Mouse (Mus musculus): ENCODE results near the gene Kera.

DNA sequence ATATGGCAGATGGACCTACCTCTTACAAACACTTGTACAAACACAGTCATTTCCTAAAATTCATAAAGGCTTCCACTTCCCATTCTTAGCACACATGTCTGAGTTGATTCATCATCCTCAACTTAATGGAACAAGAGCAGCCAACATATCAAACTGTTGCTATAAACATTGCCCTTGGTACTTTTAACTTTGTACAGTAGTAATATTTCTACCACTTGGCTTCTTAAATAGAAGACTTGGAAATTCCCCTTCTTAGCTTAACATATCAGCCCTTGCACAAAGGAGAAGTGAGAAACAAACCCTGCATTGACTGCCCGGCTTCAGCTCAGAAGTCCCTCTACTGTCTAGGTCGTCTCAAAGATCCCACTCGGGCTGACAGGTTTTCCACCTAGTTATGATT is 24.4 kb downstream of the Kera start:
- no peak for TF ChIP-seq CTCF (IDR thresholded peaks at IDR 0.05; ENCODE audit: low read depth, low read length)
- no peak for TF ChIP-seq POLR2A (IDR thresholded peaks at IDR 0.05; ENCODE audit: insufficient read depth, low read length)
- TF ChIP-seq EP300 (IDR thresholded peaks at IDR 0.05; ENCODE audit: insufficient read depth, low read depth, low read length): no peak
